In genomic region chr2:52177184-52177583, GRCm38 (mm10) we compare ENCODE assay signal across 20 mouse cellular contexts.
DNase-seq lines count a peak whose midpoint lies in the region; TF ChIP-seq lines count a peak whose summit lies in the region.
"Had no signal": no experiment of that assay in that cellular context is flagged by ENCODE, and none has a peak within 500 bp of the region (broad histone marks: within the 10 kb centered on the region; RNA-seq: fewer than 3 reads in every experiment).

No protein-coding gene starts in this region.

- H3K4me3 ChIP-seq in layer of hippocampus, adult 2 months = no peak overlapping the region
- H3K4me3 ChIP-seq: gastrocnemius, adult 2 months; heart, embryonic 13.5 days; hindbrain, embryonic 15.5 days; kidney, embryonic 15.5 days; midbrain, embryonic 10.5 days had no signal

- H3K27ac ChIP-seq in layer of hippocampus, adult 2 months = peak overlapping the region; percentile 59; the same call in 1 of the 2 replicates
- H3K27ac ChIP-seq: gastrocnemius, adult 2 months; heart, embryonic 13.5 days; hindbrain, embryonic 15.5 days; kidney, embryonic 15.5 days; midbrain, embryonic 10.5 days had no signal

- intact Hi-C loops in heart, postnatal 36 days (cut with DNase I) = no loop called here

- no peak for TF ChIP-seq POLR2A in brain, embryonic 14.5 days (IDR thresholded peaks at IDR 0.05; ENCODE audit: borderline replicate concordance, extremely low read depth, insufficient read depth, insufficient read length, poor library complexity, severe bottlenecking)

- TF ChIP-seq CTCF in layer of hippocampus, adult 2 months (conservative IDR thresholded peaks at IDR 0.05) = no peak
- no peak for TF ChIP-seq CTCF in brain, embryonic 14.5 days (IDR thresholded peaks at IDR 0.05; ENCODE audit: borderline replicate concordance, extremely low read depth, insufficient read depth, insufficient read length)

- DNase-seq in layer of hippocampus, adult 2 months (ENCODE audit: low spot score in 2 of 2) = no peak
- DNase-seq in layer of hippocampus, postnatal 10 days (ENCODE audit: low spot score in 2 of 2) = no peak
- peak; percentile 22 for DNase-seq in brain, embryonic 14.5 days (ENCODE audit: low read depth)
- DNase-seq in cerebellum, adult 18-20 months = peak; percentile 72 to 78
- DNase-seq in cerebellum, postnatal 25 days = peak; percentile 77 to 79
- no peak for DNase-seq in heart, postnatal 36 days
- no peak for DNase-seq in spleen, adult 18-20 months
- DNase-seq: adrenal gland, postnatal 36 days; embryo, embryonic 11 days; heart, adult 18-20 months; heart, postnatal 4 days; kidney, postnatal 4 days; liver; liver, postnatal 0 days; lung, postnatal 36 days had no signal

Comparison
In these comparisons a context has a peak if more than half of its experiments do, and no peak if none do; other contexts are left out.
1. DNase-seq: peak in brain, embryonic 14.5 days (single experiment), cerebellum, adult 18-20 months (2 of 2) and cerebellum, postnatal 25 days (2 of 2); none in layer of hippocampus, adult 2 months (0 of 2), layer of hippocampus, postnatal 10 days (0 of 2), heart, postnatal 36 days (0 of 2) and spleen, adult 18-20 months (0 of 2).